Mouse (Mus musculus) frontal cortex, postnatal 25 days (tissue): ENCODE results near the gene Ticrr.

ENCODE experiments used
- DNase-seq, 2 experiments: peaks; one replicate each; pipeline ENCODE4 v3.0.0; 2022; ENCODE audit warnings: low spot score in 2 of 2

Ticrr gene

GRCm38 (mm10) chr7:79680231-79680630, 20.2 kb downstream of the Ticrr start:
- no peak for DNase-seq

- DNase-seq = no peak
Observed at GRCm38 (mm10) chr7:79696495-79696894, 36.5 kb downstream of the Ticrr start.

- DNase-seq = no peak
Observed at GRCm38 (mm10) chr7:79702755-79703154, 42.8 kb downstream of the Ticrr start.

GRCm38 (mm10) chr7:79705210-79705609, 45.2 kb downstream of the Ticrr start:
- DNase-seq = no peak

GRCm38 (mm10) chr7:79710130-79710607, 50.2 kb downstream of the Ticrr start:
- DNase-seq = peak in 1 of 2 experiments; percentile 42

- no peak for DNase-seq
Observed at GRCm38 (mm10) chr7:79710831-79711230, 50.8 kb downstream of the Ticrr start.

GRCm38 (mm10) chr7:79715187-79715981, 55.4 kb downstream of the Ticrr start, which contains the start of gene Kif7:
Gene Kif7, minus strand, starts transcription at chr7:79715720.
- no peak for DNase-seq

GRCm38 (mm10) chr7:79721386-79721977, 61.5 kb downstream of the Ticrr start:
- peak; percentile 26 to 28 for DNase-seq

GRCm38 (mm10) chr7:79727091-79727490, 67.1 kb downstream of the Ticrr start:
- peak; percentile 34 to 53 for DNase-seq

- peak; percentile 29 to 32 for DNase-seq
Observed at GRCm38 (mm10) chr7:79728219-79728618, 68.2 kb downstream of the Ticrr start.

- peak; percentile 58 to 59 for DNase-seq
Observed at GRCm38 (mm10) chr7:79729169-79729568, 69.2 kb downstream of the Ticrr start.

GRCm38 (mm10) chr7:79729743-79730370, 69.9 kb downstream of the Ticrr start:
- no peak for DNase-seq

GRCm38 (mm10) chr7:79731438-79731837, 71.4 kb downstream of the Ticrr start:
- no peak for DNase-seq

GRCm38 (mm10) chr7:79732622-79733021, 72.6 kb downstream of the Ticrr start, which contains the start of gene Plin1:
Gene Plin1, minus strand, starts transcription at chr7:79732903.
- no peak for DNase-seq

GRCm38 (mm10) chr7:79734563-79734962, 74.6 kb downstream of the Ticrr start:
- DNase-seq = no peak

GRCm38 (mm10) chr7:79736511-79736910, 76.5 kb downstream of the Ticrr start:
- no peak for DNase-seq

GRCm38 (mm10) chr7:79738913-79739312, 78.9 kb downstream of the Ticrr start:
- DNase-seq = no peak

GRCm38 (mm10) chr7:79740279-79740678, 80.3 kb downstream of the Ticrr start:
- DNase-seq = no peak

GRCm38 (mm10) chr7:79742277-79742658, 82.3 kb downstream of the Ticrr start:
- no peak for DNase-seq

- DNase-seq = peak; percentile 48 to 65
Observed at GRCm38 (mm10) chr7:79742659-79743536, 82.9 kb downstream of the Ticrr start, which contains the start of the genes Pex11a and Wdr93. Gene Pex11a, minus strand, starts transcription at chr7:79743131. Gene Wdr93, plus strand, starts transcription at chr7:79743163.

GRCm38 (mm10) chr7:79744051-79744450, 84.1 kb downstream of the Ticrr start:
- no peak for DNase-seq
